23 mouse cellular contexts compared by ENCODE assay signal in genomic region chr8:90576976-90577375, GRCm38 (mm10).
DNase-seq lines count a peak whose midpoint lies in the region; ATAC-seq and TF ChIP-seq lines count a peak whose summit lies in the region.
"Had no signal": no experiment of that assay in that cellular context is flagged by ENCODE, and none has a peak within 500 bp of the region (broad histone marks: within the 10 kb centered on the region; RNA-seq: fewer than 3 reads in every experiment).

No protein-coding gene starts in this region.

- no peaks in the 10 kb centered on the region for H3K9me3 ChIP-seq in hindbrain, embryonic 16.5 days (ENCODE audit: control insufficient read depth, low read length)
- H3K9me3 ChIP-seq in hindbrain, embryonic 10.5 days = no peaks in the 10 kb centered on the region
- H3K9me3 ChIP-seq in midbrain, embryonic 14.5 days (ENCODE audit: control insufficient read depth, low read length) = no peaks in the 10 kb centered on the region
- H3K9me3 ChIP-seq in midbrain, embryonic 16.5 days (replicated peaks; ENCODE audit: control insufficient read depth, low read length, poor library complexity, severe bottlenecking) = no peaks in the 10 kb centered on the region
- no peaks in the 10 kb centered on the region for H3K9me3 ChIP-seq in forebrain, embryonic 14.5 days (replicated peaks; ENCODE audit: control insufficient read depth, low read length)
- no peaks in the 10 kb centered on the region for H3K9me3 ChIP-seq in midbrain, postnatal 0 days (ENCODE audit: low read length)
- H3K9me3 ChIP-seq: heart, embryonic 10.5 days; limb, embryonic 13.5 days; midbrain, embryonic 12.5 days had no signal

- H3K27me3 ChIP-seq in hindbrain, embryonic 16.5 days (replicated peaks; ENCODE audit: control insufficient read depth, insufficient read depth, low read length) = no peaks in the 10 kb centered on the region
- H3K27me3 ChIP-seq in hindbrain, embryonic 10.5 days (ENCODE audit: insufficient read depth, poor library complexity, severe bottlenecking) = no peaks in the 10 kb centered on the region
- no peaks in the 10 kb centered on the region for H3K27me3 ChIP-seq in midbrain, embryonic 14.5 days (ENCODE audit: control insufficient read depth, insufficient read depth, low read length)
- no peaks in the 10 kb centered on the region for H3K27me3 ChIP-seq in midbrain, embryonic 16.5 days (ENCODE audit: control insufficient read depth, insufficient read depth, low read depth, low read length)
- H3K27me3 ChIP-seq in forebrain, embryonic 14.5 days (replicated peaks; ENCODE audit: control insufficient read depth, insufficient read depth, low read length) = no peaks in the 10 kb centered on the region
- no peaks in the 10 kb centered on the region for H3K27me3 ChIP-seq in midbrain, postnatal 0 days (ENCODE audit: insufficient read depth, low read length)
- H3K27me3 ChIP-seq: CH12.LX; limb, embryonic 13.5 days; liver, embryonic 12.5 days; midbrain, embryonic 12.5 days; Patski had no signal

- no peaks in the 10 kb centered on the region for H3K4me1 ChIP-seq in hindbrain, embryonic 16.5 days (ENCODE audit: control insufficient read depth, insufficient read depth, low read depth, low read length)
- no peaks in the 10 kb centered on the region for H3K4me1 ChIP-seq in hindbrain, embryonic 10.5 days (replicated peaks)
- H3K4me1 ChIP-seq in midbrain, embryonic 14.5 days (ENCODE audit: control insufficient read depth, insufficient read depth, low read length) = no peaks in the 10 kb centered on the region
- no peaks in the 10 kb centered on the region for H3K4me1 ChIP-seq in midbrain, embryonic 16.5 days (ENCODE audit: control insufficient read depth, insufficient read depth, low read length)
- H3K4me1 ChIP-seq in forebrain, embryonic 14.5 days (ENCODE audit: control insufficient read depth, insufficient read depth, low read length) = peaks cover 5% of the 10 kb centered on the region
- no peaks in the 10 kb centered on the region for H3K4me1 ChIP-seq in midbrain, postnatal 0 days (ENCODE audit: insufficient read depth, low read length)
- H3K4me1 ChIP-seq: heart, embryonic 10.5 days; limb, embryonic 13.5 days; liver, embryonic 12.5 days had no signal

- TF ChIP-seq CTCF in midbrain, postnatal 0 days (IDR thresholded peaks at IDR 0.05) = no peak

- H3K9ac ChIP-seq in hindbrain, embryonic 16.5 days (ENCODE audit: low read depth, low read length) = no peak overlapping the region
- H3K9ac ChIP-seq in midbrain, embryonic 14.5 days (replicated peaks; ENCODE audit: low read length) = no peak overlapping the region
- H3K9ac ChIP-seq in midbrain, embryonic 16.5 days (ENCODE audit: low read depth, low read length) = no peak overlapping the region
- H3K9ac ChIP-seq in forebrain, embryonic 14.5 days (ENCODE audit: low read length) = no peak overlapping the region
- H3K9ac ChIP-seq in midbrain, postnatal 0 days (replicated peaks; ENCODE audit: low read length, poor library complexity, severe bottlenecking) = no peak overlapping the region
- H3K9ac ChIP-seq: limb, embryonic 13.5 days; liver, embryonic 12.5 days; midbrain, embryonic 12.5 days had no signal

- no peak for DNase-seq in hindbrain, embryonic 10.5 days (ENCODE audit: low spot score)
- peak; percentile 38 for DNase-seq in midbrain, embryonic 14.5 days
- peak; percentile 94 for DNase-seq in forebrain, embryonic 14.5 days (ENCODE audit: low spot score)
- DNase-seq in midbrain, postnatal 0 days (ENCODE audit: low spot score) = peak; percentile 47
- DNase-seq in thymus, postnatal 25 days = no peak
- DNase-seq: adrenal gland, postnatal 36 days; B cell, adult 2 months; cerebellum, adult 11-12 months; kidney, adult 8-10 months; kidney, postnatal 14 days; layer of hippocampus, postnatal 36 days; lung, adult 18-20 months; lung, postnatal 10 days; right cerebral cortex, postnatal 14 days had no signal

- peak; percentile 40 for ATAC-seq in hindbrain, embryonic 16.5 days
- no peak; the same call in 1 of the 2 replicates for ATAC-seq in midbrain, embryonic 14.5 days (ENCODE audit: low FRiP score, low TSS enrichment)
- ATAC-seq in midbrain, embryonic 16.5 days = no peak
- ATAC-seq in forebrain, embryonic 14.5 days = peak; percentile 98
- no peak for ATAC-seq in midbrain, postnatal 0 days (ENCODE audit: low FRiP score)
- ATAC-seq: liver, embryonic 12.5 days; Patski had no signal

- H3K4me2 ChIP-seq in hindbrain, embryonic 16.5 days (ENCODE audit: low read length) = no peak overlapping the region
- H3K4me2 ChIP-seq in midbrain, embryonic 14.5 days (ENCODE audit: low read length) = no peak overlapping the region
- no peak overlapping the region for H3K4me2 ChIP-seq in midbrain, embryonic 16.5 days (ENCODE audit: low read length)
- no peak overlapping the region for H3K4me2 ChIP-seq in forebrain, embryonic 14.5 days (ENCODE audit: low read length)
- H3K4me2 ChIP-seq in midbrain, postnatal 0 days (ENCODE audit: low read depth, low read length, poor library complexity, severe bottlenecking) = no peak overlapping the region
- H3K4me2 ChIP-seq: limb, embryonic 13.5 days; liver, embryonic 12.5 days; midbrain, embryonic 12.5 days had no signal

- H3K4me3 ChIP-seq in hindbrain, embryonic 16.5 days (ENCODE audit: low read length) = no peak overlapping the region
- no peak overlapping the region for H3K4me3 ChIP-seq in hindbrain, embryonic 10.5 days
- H3K4me3 ChIP-seq in midbrain, embryonic 14.5 days (replicated peaks; ENCODE audit: low read depth, low read length) = no peak overlapping the region
- no peak overlapping the region for H3K4me3 ChIP-seq in midbrain, embryonic 16.5 days (ENCODE audit: low read depth, low read length)
- H3K4me3 ChIP-seq in forebrain, embryonic 14.5 days (ENCODE audit: low read depth, low read length) = no peak overlapping the region
- no peak overlapping the region for H3K4me3 ChIP-seq in midbrain, postnatal 0 days (ENCODE audit: low read depth, low read length)
- H3K4me3 ChIP-seq: heart, embryonic 10.5 days; limb, embryonic 13.5 days; liver, embryonic 12.5 days; midbrain, embryonic 12.5 days had no signal

- H3K36me3 ChIP-seq in hindbrain, embryonic 16.5 days (ENCODE audit: control insufficient read depth, insufficient read depth, low read length) = no peaks in the 10 kb centered on the region
- no peaks in the 10 kb centered on the region for H3K36me3 ChIP-seq in hindbrain, embryonic 10.5 days
- no peaks in the 10 kb centered on the region for H3K36me3 ChIP-seq in midbrain, embryonic 14.5 days (ENCODE audit: control insufficient read depth, insufficient read depth, low read length)
- no peaks in the 10 kb centered on the region for H3K36me3 ChIP-seq in midbrain, embryonic 16.5 days (ENCODE audit: control insufficient read depth, insufficient read depth, low read length)
- H3K36me3 ChIP-seq in forebrain, embryonic 14.5 days (ENCODE audit: control insufficient read depth, insufficient read depth, low read length) = no peaks in the 10 kb centered on the region
- H3K36me3 ChIP-seq in midbrain, postnatal 0 days (ENCODE audit: insufficient read depth, low read length) = no peaks in the 10 kb centered on the region
- H3K36me3 ChIP-seq: G1E; heart, embryonic 10.5 days; limb, embryonic 13.5 days; liver, embryonic 12.5 days; midbrain, embryonic 12.5 days had no signal

- 47% methylated on average over 4 of the region's 4 CpGs for WGBS in hindbrain, embryonic 16.5 days
- 84% methylated on average over 4 of the region's 4 CpGs for WGBS in hindbrain, embryonic 10.5 days
- 58% methylated on average over 4 of the region's 4 CpGs for WGBS in midbrain, embryonic 14.5 days
- WGBS in midbrain, embryonic 16.5 days = 43% methylated on average over 4 of the region's 4 CpGs
- WGBS in forebrain, embryonic 14.5 days = 23% methylated on average over 4 of the region's 4 CpGs
- WGBS in midbrain, postnatal 0 days = 48% methylated on average over 4 of the region's 4 CpGs

- no peak overlapping the region for H3K27ac ChIP-seq in hindbrain, embryonic 16.5 days (ENCODE audit: low read depth, low read length)
- H3K27ac ChIP-seq in hindbrain, embryonic 10.5 days = no peak overlapping the region
- H3K27ac ChIP-seq in midbrain, embryonic 14.5 days (replicated peaks; ENCODE audit: low read depth, low read length) = no peak overlapping the region
- H3K27ac ChIP-seq in midbrain, embryonic 16.5 days (ENCODE audit: low read length) = no peak overlapping the region
- 0 out of 2 replicates have a peak overlapping the region, but pooled peaks have one; percentile 58 for H3K27ac ChIP-seq in forebrain, embryonic 14.5 days (ENCODE audit: low read depth, low read length)
- H3K27ac ChIP-seq in midbrain, postnatal 0 days (ENCODE audit: low read depth, low read length) = no peak overlapping the region
- H3K27ac ChIP-seq: heart, embryonic 10.5 days; limb, embryonic 13.5 days; liver, embryonic 12.5 days; midbrain, embryonic 12.5 days had no signal

Comparison
In these comparisons a context has a peak if more than half of its experiments do, and no peak if none do; other contexts are left out.
1. ATAC-seq: peak in hindbrain, embryonic 16.5 days (single experiment) and forebrain, embryonic 14.5 days (single experiment); none in midbrain, embryonic 14.5 days (single experiment), midbrain, embryonic 16.5 days (single experiment) and midbrain, postnatal 0 days (single experiment).
2. DNase-seq: peak in midbrain, embryonic 14.5 days (single experiment), forebrain, embryonic 14.5 days (single experiment) and midbrain, postnatal 0 days (single experiment); none in hindbrain, embryonic 10.5 days (single experiment) and thymus, postnatal 25 days (single experiment).